Mouse (Mus musculus): ENCODE measurements around the gene Tprg. TPM values are rescaled to one million over a fixed set of nuclear protein-coding genes. Genes with fewer than 3 reads are reported as not detected.
A peak's percentile ranks its signal among the peaks of the same experiment; 100 is the strongest.

The Tprg gene
- total RNA-seq (2021) = not detected
- long read RNA-seq, experiment 1 = 0 reads
- long read RNA-seq, experiment 2 = 0 reads

DNA sequence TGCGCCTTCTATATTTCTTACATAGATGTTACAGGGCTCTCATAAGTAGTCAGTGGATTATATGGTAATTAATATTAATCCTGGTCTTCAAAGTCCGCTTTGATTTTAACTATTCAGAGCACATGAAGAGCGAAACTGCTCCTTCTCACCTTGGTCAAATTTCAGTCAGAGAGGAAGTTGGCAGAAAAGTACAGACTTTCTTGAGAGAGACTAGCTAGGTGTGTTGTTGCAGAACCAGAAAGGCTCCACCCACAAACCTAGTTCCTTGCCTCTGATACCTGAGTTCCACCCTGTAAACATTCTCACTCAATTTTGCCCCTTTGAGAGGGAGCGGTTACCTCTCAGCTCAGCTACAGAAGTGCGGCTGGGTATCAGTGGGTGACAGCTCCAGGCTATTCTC, at the start of gene Tprg:
Tprg (plus strand) TSS at position 301 of the 400 bp plus-strand sequence.
- DNase-seq = no peak
- intact Hi-C loops (cut with DNase I; ENCODE audit: low total_unique reads) = no loop called here

DNA sequence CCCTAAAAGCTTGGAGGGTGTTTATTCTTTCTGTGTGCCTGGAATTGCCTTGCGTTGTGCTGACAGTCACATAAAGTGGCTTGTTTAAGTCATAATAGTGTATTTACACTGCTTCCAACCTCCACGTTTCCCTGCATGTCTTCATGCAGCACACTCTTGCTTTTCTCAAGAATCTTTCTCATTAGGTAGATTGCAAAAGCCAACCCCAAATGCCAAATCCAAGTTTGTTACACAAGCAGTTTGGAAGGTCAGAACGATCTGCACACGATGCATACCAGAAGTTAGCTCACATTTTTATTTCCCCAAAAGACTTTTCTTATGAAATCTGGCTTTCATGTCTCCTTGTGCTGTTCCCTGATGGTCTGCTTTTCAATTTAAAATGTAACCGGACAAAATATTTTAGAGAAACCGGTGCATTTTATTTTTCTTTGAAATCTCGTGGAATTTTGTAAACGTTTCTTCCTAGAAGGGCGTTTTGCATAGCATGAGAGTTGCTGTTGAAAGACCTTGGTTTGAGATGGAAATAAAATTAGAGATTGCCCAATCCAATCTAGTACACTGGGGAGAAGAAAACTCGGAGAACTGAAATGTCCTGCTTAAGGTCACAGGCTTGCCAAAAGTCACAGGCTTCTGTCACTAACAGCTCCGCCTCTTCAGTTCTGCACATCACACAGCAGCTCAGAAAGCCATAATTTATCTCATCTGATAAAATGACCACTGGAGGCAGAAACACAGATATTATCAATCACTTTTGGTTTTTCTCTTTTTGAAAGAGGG, 48.2 kb upstream of the Tprg start:
- intact Hi-C loops (cut with DNase I; ENCODE audit: low total_unique reads) = no loop called here
- DNase-seq = no peak

DNA sequence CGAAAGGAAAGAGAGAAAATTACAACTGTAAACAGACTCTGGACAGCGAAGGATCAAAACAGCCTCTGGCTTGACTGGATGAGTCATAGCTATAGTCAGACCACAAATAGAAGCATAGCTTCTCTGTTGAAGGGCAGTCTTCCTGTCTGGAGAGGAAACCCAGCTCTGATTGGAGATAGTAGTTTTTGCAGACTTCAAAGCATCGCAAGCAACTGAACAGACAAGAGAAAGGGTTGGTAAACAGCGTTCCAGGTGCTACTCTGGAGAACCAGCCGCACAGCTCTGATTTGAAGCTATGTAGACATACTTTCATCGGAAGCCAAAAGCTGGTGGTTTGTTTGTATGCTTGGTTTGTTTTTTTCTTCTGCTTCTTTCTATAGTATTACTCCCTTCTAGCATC, 37.7 kb upstream of the Tprg start:
- intact Hi-C loops (cut with DNase I; ENCODE audit: low total_unique reads) = no loop called here
- no peak for DNase-seq

- intact Hi-C loops (cut with DNase I; ENCODE audit: low total_unique reads) = no loop called here
- no peak for DNase-seq
These were observed 36.4 kb upstream of the Tprg start for GRCm38 (mm10) chr16:25250129-25250749.

- peak; percentile 15 for DNase-seq
- intact Hi-C loops (cut with DNase I; ENCODE audit: low total_unique reads) = no loop called here
These were observed 35.5 kb upstream of the Tprg start for GRCm38 (mm10) chr16:25251080-25251479.

- intact Hi-C loops (cut with DNase I; ENCODE audit: low total_unique reads) = no loop called here
- DNase-seq = no peak
These were observed 32.0 kb upstream of the Tprg start for GRCm38 (mm10) chr16:25254646-25255045.

- no peak for DNase-seq
- intact Hi-C loops (cut with DNase I; ENCODE audit: low total_unique reads) = no loop called here
These were observed 31.4 kb upstream of the Tprg start for GRCm38 (mm10) chr16:25255186-25255585.

DNA sequence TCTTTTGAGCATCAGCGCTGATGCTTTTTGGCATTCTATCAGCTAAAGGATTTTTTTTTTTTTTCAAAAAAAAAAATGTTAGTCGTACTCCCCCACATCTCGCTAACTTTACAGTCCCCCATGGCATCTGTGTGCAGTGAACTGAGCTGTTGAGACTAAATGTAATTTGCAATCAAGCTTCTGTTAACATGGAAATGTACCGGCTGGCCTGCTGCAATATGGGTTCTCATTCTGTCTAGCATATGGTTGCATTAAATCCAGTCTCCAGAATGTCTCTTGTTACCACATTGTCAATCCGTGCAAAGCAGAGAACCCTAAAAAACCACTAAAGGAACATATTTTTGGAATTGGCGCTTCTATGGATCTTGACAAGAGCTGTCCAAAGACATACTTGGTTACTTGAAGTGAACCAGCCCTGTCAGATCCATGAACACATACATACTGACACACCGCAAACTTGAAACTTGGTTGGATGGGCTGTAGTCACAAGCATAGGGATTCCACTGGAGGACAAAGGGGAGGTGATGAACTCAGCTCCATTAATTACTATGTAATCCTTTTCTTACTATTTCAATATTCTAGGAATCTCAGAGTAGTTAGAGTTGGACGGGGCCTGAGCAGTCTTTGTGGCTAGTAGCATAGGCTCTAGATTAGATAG, 30.9 kb upstream of the Tprg start:
- intact Hi-C loops (cut with DNase I; ENCODE audit: low total_unique reads) = no loop called here
- DNase-seq = no peak

- intact Hi-C loops (cut with DNase I; ENCODE audit: low total_unique reads) = loop anchor here (5.0 to 10.0 kb wide), 2 partner anchors 188 to 1280 kb away; no protein-coding TSS in a partner anchor
- no peak for DNase-seq
These were observed 24.3 kb upstream of the Tprg start for GRCm38 (mm10) chr16:25262306-25262705.

GRCm38 (mm10) chr16:25262965-25263364, 23.7 kb upstream of the Tprg start:
- intact Hi-C loops (cut with DNase I; ENCODE audit: low total_unique reads) = loop anchor here (5.0 to 10.0 kb wide), 2 partner anchors 188 to 1281 kb away; no protein-coding TSS in a partner anchor
- no peak for DNase-seq

GRCm38 (mm10) chr16:25263520-25264149, 23.0 kb upstream of the Tprg start:
- intact Hi-C loops (cut with DNase I; ENCODE audit: low total_unique reads) = loop anchor here (5.0 to 10.0 kb wide), 2 partner anchors 189 to 1281 kb away; no protein-coding TSS in a partner anchor
- DNase-seq = peak; percentile 74

- DNase-seq = no peak
- intact Hi-C loops (cut with DNase I; ENCODE audit: low total_unique reads) = loop anchor here (5.0 to 10.0 kb wide), 2 partner anchors 82 to 190 kb away; no protein-coding TSS in a partner anchor
These were observed 21.4 kb upstream of the Tprg start for GRCm38 (mm10) chr16:25265177-25265576.

DNA sequence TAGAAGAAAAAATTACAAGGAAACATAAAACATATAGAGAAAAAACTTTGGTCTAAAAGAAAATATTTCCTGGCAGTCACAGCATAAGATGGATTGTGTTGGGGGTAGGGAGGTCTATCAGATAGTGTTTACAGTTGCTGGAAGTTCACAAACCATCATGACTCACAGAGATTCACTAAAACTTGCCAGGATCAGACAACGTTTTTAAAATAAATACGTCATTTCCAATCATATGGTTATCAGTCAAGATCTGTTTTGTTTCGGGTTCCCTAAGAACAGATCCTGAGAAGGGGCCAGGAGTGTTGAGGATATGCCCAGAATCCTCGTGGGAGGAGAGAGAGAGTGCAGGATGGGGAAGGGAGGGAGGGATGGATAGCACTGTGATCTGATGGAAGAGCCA, 18.3 kb upstream of the Tprg start:
- no peak for DNase-seq
- intact Hi-C loops (cut with DNase I; ENCODE audit: low total_unique reads) = loop anchor here (5.0 to 10.0 kb wide), 2 partner anchors 79 to 193 kb away; no protein-coding TSS in a partner anchor

DNA sequence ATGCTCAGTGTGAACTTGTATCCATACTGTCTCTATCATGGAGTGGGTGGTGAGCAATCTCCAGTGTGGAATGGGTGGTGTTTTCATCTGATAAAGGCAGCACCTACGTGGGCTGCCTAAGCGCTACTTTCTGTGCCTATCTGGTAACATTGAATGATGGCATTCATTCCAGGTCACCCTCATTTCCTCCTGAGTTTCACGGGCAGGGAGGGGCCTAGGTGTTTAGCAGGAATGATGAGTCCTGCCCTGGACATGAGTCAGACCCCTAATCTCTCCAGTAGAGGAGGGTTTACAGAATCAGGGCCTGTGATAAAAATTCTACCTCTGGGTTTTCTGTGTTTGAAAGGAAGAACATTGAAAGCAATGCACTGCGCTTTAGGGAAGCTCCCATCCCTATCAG, 4.1 kb upstream of the Tprg start:
- no peak for DNase-seq
- intact Hi-C loops (cut with DNase I; ENCODE audit: low total_unique reads) = no loop called here

- intact Hi-C loops (cut with DNase I; ENCODE audit: low total_unique reads) = no loop called here
- DNase-seq = no peak
These were observed 7.1 kb downstream of the Tprg start for GRCm38 (mm10) chr16:25293753-25294152.

GRCm38 (mm10) chr16:25295546-25295945, 8.9 kb downstream of the Tprg start:
- no peak for DNase-seq

DNA sequence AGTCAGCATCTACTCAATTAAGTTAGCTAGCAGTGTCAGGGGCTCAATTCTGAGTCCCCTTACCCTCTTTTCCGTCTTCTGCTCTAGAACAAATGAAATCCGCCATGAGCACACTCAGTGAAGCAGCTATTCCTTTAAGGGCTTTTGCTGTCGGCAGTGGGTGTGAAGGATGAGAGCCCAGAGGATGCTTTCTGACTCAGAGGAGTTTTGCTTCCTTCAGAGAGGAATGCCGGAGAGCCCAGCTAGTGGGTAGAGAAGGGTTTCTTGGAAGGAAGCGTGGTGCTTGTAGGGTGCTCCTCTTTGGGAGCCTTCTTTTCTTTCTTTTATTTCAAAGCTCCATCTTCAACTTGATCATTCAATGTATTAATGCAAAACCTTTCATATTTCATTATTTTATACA, 10.1 kb downstream of the Tprg start:
- intact Hi-C loops (cut with DNase I; ENCODE audit: low total_unique reads) = no loop called here
- DNase-seq = no peak

More at GRCm38 (mm10) chr16:25295546-25295945, 8.9 kb downstream of the Tprg start:
- intact Hi-C loops (cut with DNase I; ENCODE audit: low total_unique reads) = no loop called here

DNA sequence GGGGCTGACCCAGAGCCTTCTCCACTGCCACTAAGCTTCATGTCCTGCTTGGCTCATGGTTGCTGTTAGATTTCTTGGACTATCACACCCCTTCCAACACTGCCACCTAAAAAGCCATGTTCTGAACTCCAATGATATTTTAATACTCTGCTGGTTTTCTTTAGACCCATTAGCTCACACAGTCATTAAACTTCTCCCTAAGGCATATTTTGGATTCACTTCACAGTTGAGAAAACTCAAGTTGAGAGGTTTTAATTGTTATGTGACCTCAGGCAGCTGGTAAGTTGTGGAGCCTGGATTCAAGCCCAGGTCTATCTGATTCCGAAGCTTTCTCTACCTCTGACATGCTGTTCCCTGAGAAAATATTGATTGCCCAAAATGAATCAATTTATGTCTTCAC, 11.6 kb downstream of the Tprg start:
- intact Hi-C loops (cut with DNase I; ENCODE audit: low total_unique reads) = no loop called here
- DNase-seq = no peak

DNA sequence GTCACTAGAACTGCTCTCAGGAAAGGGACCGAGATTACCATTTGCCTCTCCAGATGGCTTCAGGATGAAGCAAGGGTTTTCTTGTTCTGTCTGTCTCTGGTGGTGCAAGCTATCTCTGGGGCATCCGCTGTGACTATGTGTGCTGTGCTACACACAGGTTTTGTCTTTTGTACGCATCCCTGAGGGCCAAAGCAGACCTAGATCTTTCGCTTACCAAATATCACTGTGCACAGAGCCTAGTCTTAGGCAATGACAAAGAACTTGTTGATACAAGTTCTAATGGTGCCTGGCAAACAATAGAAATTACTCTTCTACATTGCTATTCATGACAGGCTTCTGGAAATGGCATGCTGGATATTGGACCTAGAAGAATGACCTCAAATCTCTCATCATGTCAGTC, 16.0 kb downstream of the Tprg start:
- no peak for DNase-seq

DNA sequence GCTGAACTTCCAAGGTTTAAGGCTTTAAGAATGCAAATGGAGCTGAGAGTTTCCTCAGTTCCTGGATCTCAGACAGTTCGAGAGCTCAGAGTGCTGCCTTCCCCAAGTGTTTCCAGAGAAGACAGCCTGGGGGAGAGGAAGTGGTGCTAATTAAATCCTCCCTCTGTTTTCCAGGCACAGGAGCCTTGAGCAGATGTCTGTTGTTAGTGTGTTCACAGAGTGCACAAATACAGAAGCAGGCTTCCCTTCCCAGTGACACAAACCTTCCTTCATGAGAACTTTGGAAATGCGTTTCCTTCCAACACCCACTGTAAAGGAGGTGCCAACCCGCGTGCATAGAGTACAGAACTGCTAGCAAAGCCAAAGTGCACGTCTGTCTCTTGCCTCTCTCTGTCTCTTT, 27.4 kb downstream of the Tprg start:
- intact Hi-C loops (cut with DNase I; ENCODE audit: low total_unique reads) = no loop called here

More for the DNA sequence above, 16.0 kb downstream of the Tprg start:
- intact Hi-C loops (cut with DNase I; ENCODE audit: low total_unique reads) = no loop called here

More for the DNA sequence above, 27.4 kb downstream of the Tprg start:
- no peak for DNase-seq
